Mouse (Mus musculus): Measurements from ENCODE around the gene Tmem234.

- TF ChIP-seq POLR2A (IDR thresholded peaks at IDR 0.05; ENCODE audit: borderline replicate concordance, low read depth, low read length) (no peak), CTCF (IDR thresholded peaks at IDR 0.05; ENCODE audit: low read depth, low read length) (no peak)
Observed at GRCm38 (mm10) chr4:129586943-129587342, 13.5 kb upstream of the Tmem234 start.
